Mouse (Mus musculus) thymus, postnatal 14 days (tissue): ENCODE results near the gene Ttc34.
A peak's percentile ranks its signal among the peaks of the same experiment; 100 is the strongest.

Experiments used
- DNase-seq: peaks from one replicate; pipeline ENCODE4 v3.0.0; 2021

Gene Ttc34

DNA sequence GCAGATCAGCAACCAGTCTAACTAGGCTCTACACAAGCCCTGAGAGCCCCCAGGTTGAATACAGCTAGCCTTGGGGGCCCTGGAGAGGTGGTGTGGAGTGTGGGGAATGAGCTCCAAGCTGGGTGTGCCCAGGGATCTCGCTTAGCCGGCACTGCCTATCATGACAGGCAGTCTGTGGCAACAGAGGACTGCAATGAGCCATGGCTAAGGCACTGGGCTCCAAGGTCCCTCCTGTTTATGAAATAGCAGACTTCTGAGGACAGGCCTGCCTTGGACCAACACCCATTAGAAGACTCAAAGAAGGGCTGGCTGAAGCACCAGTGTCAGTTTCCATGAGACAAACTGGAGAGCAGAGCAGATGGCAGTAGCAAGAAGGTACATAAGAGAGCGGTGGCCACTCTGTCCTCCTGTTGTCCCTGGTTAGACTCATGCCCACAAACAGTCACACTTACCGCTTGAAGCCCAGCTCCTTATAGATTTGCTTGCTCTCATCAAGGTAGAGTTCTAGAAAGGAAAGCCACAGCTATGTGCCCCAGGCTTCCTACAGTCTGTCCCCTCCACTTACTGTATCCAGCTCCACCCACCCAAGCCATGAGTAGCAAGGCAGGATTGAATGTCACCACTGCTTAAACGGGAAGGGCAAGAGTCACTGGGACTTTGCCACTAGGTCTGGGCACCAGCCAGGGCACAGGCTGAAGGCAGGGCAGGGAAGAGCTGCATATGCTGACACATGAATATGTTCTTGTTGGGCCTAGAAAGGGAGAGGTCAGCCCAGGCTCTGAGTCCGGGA, 60.6 kb downstream of the Ttc34 start:
- DNase-seq = no peak

DNA sequence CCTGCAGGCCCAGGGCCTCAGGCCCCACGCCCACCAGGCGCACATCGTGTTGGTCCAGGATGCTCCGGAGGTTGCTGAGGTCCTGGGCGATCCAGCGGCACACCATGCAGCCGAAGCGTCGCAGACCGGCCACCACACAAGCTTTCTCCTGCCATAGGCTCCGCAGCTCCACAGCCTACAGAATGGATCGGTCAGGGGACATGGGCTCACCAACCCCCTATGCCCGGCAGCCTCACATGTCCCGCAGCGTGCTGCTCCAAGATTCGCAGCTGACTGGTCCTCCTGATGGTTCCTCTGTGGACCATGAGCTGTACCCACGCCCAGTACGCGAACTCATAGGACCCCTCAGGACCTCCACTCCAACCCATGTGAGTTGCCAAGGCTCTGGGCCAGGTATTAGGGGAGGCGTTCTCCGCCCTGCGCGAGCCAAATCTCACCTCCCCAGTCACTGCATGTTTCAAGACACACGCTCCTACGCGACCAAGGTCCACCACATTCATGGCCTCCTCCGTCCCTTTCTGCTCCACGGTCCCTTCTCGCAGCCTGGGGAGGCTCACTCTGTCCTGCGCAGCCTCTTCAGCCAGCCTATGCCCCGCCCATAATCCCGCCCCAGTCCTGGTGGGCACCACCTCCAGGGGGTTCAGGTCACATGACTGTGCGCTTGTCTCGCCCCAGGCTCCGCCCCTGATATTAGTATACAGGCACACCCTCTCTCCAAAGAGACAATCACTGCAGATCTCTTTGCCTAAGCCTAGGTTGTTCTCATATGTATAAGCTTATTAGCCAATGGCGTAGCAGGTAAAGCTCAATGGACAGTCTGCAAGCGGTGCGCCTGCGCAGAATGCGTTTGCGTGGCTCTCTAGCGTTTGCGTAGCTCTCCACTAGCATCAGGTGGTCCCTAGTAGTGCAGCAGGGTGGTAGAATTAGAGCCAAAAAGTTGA, 61.5 kb downstream of the Ttc34 start, which contains the start of gene Fam213b:
Gene Fam213b, minus strand, starts transcription at position 630 of the 941 bp plus-strand sequence.
- peak; percentile 65 for DNase-seq

GRCm38 (mm10) chr4:154902371-154902770, 65.1 kb downstream of the Ttc34 start:
- no peak for DNase-seq

GRCm38 (mm10) chr4:154904185-154905071, 67.2 kb downstream of the Ttc34 start:
- peak; percentile 89 for DNase-seq

GRCm38 (mm10) chr4:154907833-154908232, 70.6 kb downstream of the Ttc34 start:
- DNase-seq = peak; percentile 78

GRCm38 (mm10) chr4:154908490-154908889, 71.2 kb downstream of the Ttc34 start:
- no peak for DNase-seq

DNA sequence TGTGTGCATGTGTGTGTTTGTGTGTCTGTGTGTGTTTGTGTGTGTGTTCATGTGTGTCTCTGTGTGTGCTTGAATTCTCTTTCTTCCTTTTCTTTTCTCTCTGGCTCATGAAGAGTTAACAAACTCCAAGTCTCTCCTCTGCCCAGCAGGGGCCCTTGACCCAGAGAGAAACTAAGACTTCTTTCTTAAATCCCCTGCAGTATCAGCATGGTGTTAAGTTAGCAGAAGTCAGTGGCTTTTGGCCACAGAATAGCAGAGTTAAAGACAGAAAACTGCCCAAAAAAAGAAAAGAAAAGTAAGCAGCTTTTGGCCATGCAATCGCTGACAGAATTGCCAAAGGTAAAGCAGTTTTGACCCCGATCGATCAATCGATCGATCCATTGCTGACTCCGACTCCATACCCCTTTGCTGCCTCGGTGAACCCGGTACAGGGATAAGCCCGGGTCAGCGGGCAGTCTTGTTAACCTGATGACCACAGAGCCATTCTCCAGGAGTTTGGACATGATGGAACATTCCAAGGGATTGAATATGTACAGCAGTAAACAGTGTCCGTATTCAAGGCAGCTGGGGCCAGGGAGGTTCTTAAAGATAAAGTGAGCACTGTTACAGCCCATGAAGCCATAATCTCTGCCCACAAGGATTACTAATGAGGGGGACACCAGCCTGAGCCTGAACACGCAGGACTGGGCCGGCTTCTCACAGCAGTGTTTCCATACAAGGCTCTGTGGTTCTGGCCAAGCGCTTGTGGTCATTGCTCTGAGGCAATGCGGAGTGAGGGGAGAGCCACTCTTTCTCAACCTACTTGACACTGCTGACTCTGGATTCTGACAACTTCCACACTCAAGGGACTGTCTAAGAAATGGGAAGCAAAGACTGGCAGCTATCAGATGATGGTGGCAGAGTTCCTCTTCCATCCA, 73.6 kb downstream of the Ttc34 start:
- no peak for DNase-seq

DNA sequence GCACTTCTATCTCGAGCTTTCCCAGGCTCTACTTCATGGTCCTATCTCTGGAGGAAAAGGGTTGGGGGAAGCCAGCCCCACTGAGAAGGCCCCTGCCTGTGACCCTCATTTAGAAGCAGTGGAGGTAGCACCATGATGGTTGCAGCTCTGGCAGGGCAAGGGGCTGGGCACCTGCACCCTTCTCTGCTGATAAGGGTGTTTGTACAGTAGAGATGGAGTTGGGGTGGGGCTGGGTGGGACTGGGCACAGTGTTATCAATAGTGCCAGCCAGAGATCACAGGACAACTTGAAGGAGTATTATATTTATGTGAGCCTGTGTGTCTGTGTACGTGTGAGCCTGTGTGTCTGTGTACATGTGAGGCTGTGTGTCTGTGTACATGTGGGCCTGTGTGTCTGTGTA, 74.4 kb downstream of the Ttc34 start:
- no peak for DNase-seq

DNA sequence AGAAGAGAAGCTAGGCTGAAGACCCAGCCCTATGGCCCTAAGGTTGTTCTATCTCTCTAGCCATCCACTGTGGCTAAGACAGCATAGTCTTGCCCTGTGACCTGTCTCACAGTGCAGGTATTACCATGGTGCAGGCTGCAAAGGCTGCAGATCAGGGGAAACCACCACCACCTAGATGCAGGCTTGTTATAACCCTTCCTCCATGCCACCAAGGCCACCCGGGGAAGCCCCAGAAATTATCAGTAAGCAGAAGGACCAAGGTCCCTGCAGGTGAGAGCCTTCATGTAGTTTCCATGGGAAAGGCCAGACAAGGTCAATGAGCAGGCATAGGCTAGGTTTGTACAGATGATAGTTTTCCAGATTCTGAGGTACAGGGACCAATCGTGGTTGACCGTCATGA, 76.6 kb downstream of the Ttc34 start:
- DNase-seq = no peak

GRCm38 (mm10) chr4:154914252-154914651, 77.0 kb downstream of the Ttc34 start:
- no peak for DNase-seq

DNA sequence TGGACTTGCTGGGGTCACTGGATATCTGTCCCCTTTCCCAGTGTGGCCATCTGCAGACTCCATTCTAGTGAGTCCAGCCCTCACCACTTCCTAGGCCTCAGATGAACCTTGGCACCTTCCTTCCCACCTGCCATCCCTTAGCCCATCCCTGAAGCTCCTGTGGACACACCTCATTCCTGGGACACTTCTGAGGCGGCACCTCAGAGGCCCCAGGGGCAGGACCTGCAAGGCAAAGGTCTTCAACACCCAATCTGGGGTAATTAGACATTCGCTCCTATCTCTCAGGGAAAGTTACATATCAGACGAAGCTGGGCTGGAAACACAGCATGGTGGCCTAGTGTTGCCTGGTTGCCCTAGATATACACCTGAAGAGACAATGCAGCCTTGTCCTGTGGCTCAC, 77.4 kb downstream of the Ttc34 start:
- no peak for DNase-seq

DNA sequence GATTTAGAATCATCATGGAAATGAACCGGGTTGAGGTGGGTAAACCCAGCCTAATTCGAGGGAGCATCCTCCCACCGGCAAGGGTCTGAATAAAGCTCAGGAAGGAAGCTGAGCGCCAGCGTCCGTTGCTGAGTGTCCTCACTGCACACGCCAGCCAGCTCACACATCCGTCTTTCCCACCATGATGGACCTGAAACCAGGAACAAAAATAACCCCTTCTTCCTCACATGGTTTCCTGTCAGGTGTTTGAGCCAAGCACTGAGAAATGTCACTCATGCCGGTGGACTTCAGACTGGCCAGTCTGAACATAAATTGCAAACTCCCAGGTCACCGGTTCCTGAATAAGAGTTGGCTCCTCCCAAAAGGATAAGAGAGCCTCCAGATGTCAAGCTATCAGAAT, 78.0 kb downstream of the Ttc34 start:
- DNase-seq = no peak

GRCm38 (mm10) chr4:154916662-154917061, 79.4 kb downstream of the Ttc34 start:
- DNase-seq = no peak
